Mouse (Mus musculus): Measurements from ENCODE around the gene BC005537.

DNA sequence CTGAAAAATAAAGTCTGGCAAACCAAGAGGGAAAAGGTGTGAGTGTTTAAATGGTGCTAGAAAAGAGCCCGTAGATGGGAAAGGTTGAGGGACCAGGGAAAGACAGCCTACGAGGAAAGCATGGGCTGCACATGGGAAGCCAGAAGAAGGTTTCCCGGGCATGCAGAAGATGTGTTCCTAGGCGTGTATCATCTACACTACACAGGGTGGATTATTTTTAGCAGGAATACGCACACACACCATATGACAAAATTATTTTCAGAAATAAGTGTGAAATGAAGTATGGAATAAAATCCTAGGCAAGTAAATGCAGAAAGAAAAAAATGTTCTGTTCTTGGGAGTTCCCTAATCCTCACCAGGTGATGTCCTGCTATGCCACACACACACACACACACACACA lies 14.0 kb upstream of the BC005537 start:
- TF ChIP-seq CTCF (IDR thresholded peaks at IDR 0.05; ENCODE audit: control insufficient read depth, insufficient read depth, low read length) (no peak), POLR2A (IDR thresholded peaks at IDR 0.05; ENCODE audit: borderline replicate concordance, control insufficient read depth, low read depth, low read length) (no peak)
